Mouse (Mus musculus) kidney, adult 2 months (tissue): ENCODE measurements at regions not wholly inside any gene's neighbourhood (a gene's known extent, or its start where the extent isn't known, plus 50 kb on each side); places are given as distances from the start of the nearest gene placed in this dataset.
A peak's percentile ranks its signal among the peaks of the same experiment; 100 is the strongest.

Source experiments
- DNase-seq: peaks from one replicate; pipeline ENCODE4 v3.0.0; 2021
- H3K27ac ChIP-seq: fragments of 200-500 bp; 2 replicates; pipeline ENCODE4 v1.5.1; 2012; ENCODE audit warnings: low read depth, low read length, control low read depth, inconsistent platforms; ENCODE audit not compliant: insufficient read depth
- H3K27me3 ChIP-seq: fragments of 200-500 bp; replicated peaks from 2 replicates; pipeline ENCODE4 v1.6.1; 2012; ENCODE audit warnings: mild to moderate bottlenecking, moderate library complexity, low read length, inconsistent platforms; ENCODE audit not compliant: control insufficient read depth, insufficient read depth
- H3K36me3 ChIP-seq: fragments of 200-500 bp; 2 replicates; pipeline ENCODE4 v1.6.1; 2012; ENCODE audit warnings: mild to moderate bottlenecking, moderate library complexity, low read length, inconsistent platforms; ENCODE audit not compliant: control insufficient read depth, insufficient read depth
- H3K4me1 ChIP-seq: fragments of 200-500 bp; 2 replicates; pipeline ENCODE4 v1.6.1; 2011; ENCODE audit warnings: low read length; ENCODE audit not compliant: control insufficient read depth, insufficient read depth
- H3K4me3 ChIP-seq: fragments of 200-500 bp; 2 replicates; pipeline ENCODE4 v1.5.1; 2011; ENCODE audit warnings: mild to moderate bottlenecking, low read depth, low read length, control low read depth; ENCODE audit not compliant: insufficient read depth
- CTCF ChIP-seq: fragments of 200-500 bp; conservative IDR thresholded peaks from 2 replicates; pipeline ENCODE4 v1.5.1; 2011; ENCODE audit warnings: low read depth, mild to moderate bottlenecking, control low read depth, low read length, moderate library complexity, mixed read lengths; ENCODE audit not compliant: insufficient read depth, insufficient read length
- POLR2A ChIP-seq: fragments of 200-500 bp; IDR thresholded peaks from one replicate; pipeline ENCODE4 v1.6.1; 2011; ENCODE audit warnings: low read depth, low read length, control low read depth
- WGBS: fragments of 180-500 bp; shearing (Covaris S2); methylation state at CpG from one replicate; pipeline ENCODE4 v1.1.7; 2018; 5-methylcytosine and 5-hydroxymethylcytosine counted together

- 16% methylated on average over 4 of the region's 4 CpGs for WGBS
- peak; percentile 79 for DNase-seq
These were observed 56.8 kb upstream of the Map4k3 start for GRCm38 (mm10) chr17:80785049-80785448.

GRCm38 (mm10) chr17:80782233-80782632 is 53.9 kb upstream of the Map4k3 start:
- no peak overlapping the region for H3K4me3 ChIP-seq
- TF ChIP-seq POLR2A (no peak), CTCF (no peak)
- no peak for DNase-seq
- WGBS = 46% methylated on average over 1 of the region's 1 CpGs
- H3K27me3 ChIP-seq = no peaks in the 10 kb centered on the region
- no peak overlapping the region for H3K27ac ChIP-seq
- no peaks in the 10 kb centered on the region for H3K36me3 ChIP-seq
- H3K4me1 ChIP-seq = peaks cover 26% of the 10 kb centered on the region

More at GRCm38 (mm10) chr17:80785049-80785448, 56.8 kb upstream of the Map4k3 start:
- H3K27ac ChIP-seq = no peak overlapping the region
- TF ChIP-seq CTCF (no peak), POLR2A (no peak)
- peaks cover 29% of the 10 kb centered on the region for H3K4me1 ChIP-seq
- no peaks in the 10 kb centered on the region for H3K36me3 ChIP-seq
- H3K4me3 ChIP-seq = no peak overlapping the region
- no peaks in the 10 kb centered on the region for H3K27me3 ChIP-seq

GRCm38 (mm10) chr17:80781621-80782020 is 53.3 kb upstream of the Map4k3 start:
- Histone ChIP-seq H3K4me1 (peaks cover 23% of the 10 kb centered on the region), H3K36me3 (no peaks in the 10 kb centered on the region), H3K27me3 (no peaks in the 10 kb centered on the region), H3K4me3 (no peak overlapping the region), H3K27ac (no peak overlapping the region)
- DNase-seq = no peak
- TF ChIP-seq POLR2A (no peak), CTCF (no peak)
- WGBS = 94% methylated on average over 12 of the region's 12 CpGs

- TF ChIP-seq CTCF (no peak), POLR2A (no peak)
- H3K27ac ChIP-seq = no peak overlapping the region
- DNase-seq = no peak
- peaks cover 19% of the 10 kb centered on the region for H3K4me1 ChIP-seq
- H3K27me3 ChIP-seq = no peaks in the 10 kb centered on the region
- H3K36me3 ChIP-seq = no peaks in the 10 kb centered on the region
- H3K4me3 ChIP-seq = no peak overlapping the region
- 52% methylated on average over 7 of the region's 7 CpGs for WGBS
These were observed 52.0 kb upstream of the Map4k3 start for GRCm38 (mm10) chr17:80780303-80780702.

GRCm38 (mm10) chr17:80779782-80780181 is 51.5 kb upstream of the Map4k3 start:
- TF ChIP-seq CTCF = no peak
- TF ChIP-seq POLR2A = no peak
- H3K27ac ChIP-seq = no peak overlapping the region
- H3K4me3 ChIP-seq = no peak overlapping the region
- peaks cover 14% of the 10 kb centered on the region; the same call in 1 of the 2 replicates for H3K4me1 ChIP-seq
- WGBS = 72% methylated on average over 6 of the region's 6 CpGs
- no peak for DNase-seq
- H3K27me3 ChIP-seq = no peaks in the 10 kb centered on the region
- H3K36me3 ChIP-seq = no peaks in the 10 kb centered on the region
